Mouse (Mus musculus): ENCODE measurements around the gene Aldh9a1. TPM values are rescaled to one million over a fixed set of nuclear protein-coding genes. Genes with fewer than 3 reads are reported as not detected.
A peak's percentile ranks its signal among the peaks of the same experiment; 100 is the strongest.

Gene Aldh9a1
- polyA plus RNA-seq, 1 experiment from 2014 or later: 47.3 TPM

GRCm38 (mm10) chr1:167393683-167394492, 44.1 kb downstream of the Aldh9a1 start, which contains the start of gene Mgst3:
Gene Mgst3 (minus strand): TSS chr1:167393841.
- ATAC-seq (ENCODE audit: insufficient number of reproducible peaks, low FRiP score, low TSS enrichment, low read depth): peak; percentile 91
- Histone ChIP-seq H3K4me1 (peaks cover 23% of the 10 kb centered on the region), H3K27me3 (peaks cover 9% of the 10 kb centered on the region; the same call in 1 of the 2 replicates), H3K9ac (peak within 1 kb of the TSS; percentile 59), H3K27ac (replicated peaks) (peak within 1 kb of the TSS; percentile 92), H3K9me3 (replicated peaks) (no peaks in the 10 kb centered on the region), H3K4me2 (replicated peaks) (peak within 1 kb of the TSS; percentile 94), H3K4me3 (replicated peaks) (peak within 1 kb of the TSS; percentile 73), H3K36me3 (no peaks in the 10 kb centered on the region)
- WGBS: under 1% methylated on average over 45 of the region's 45 CpGs

- H3K27ac ChIP-seq (replicated peaks): no peak overlapping the region
- WGBS: 81% methylated on average over 4 of the region's 4 CpGs
- H3K27me3 ChIP-seq: peaks cover 44% of the 10 kb centered on the region
- H3K36me3 ChIP-seq: no peaks in the 10 kb centered on the region
- no peak overlapping the region for H3K9ac ChIP-seq
- H3K9me3 ChIP-seq (replicated peaks): no peaks in the 10 kb centered on the region
- no peak overlapping the region for H3K4me2 ChIP-seq (replicated peaks)
- H3K4me1 ChIP-seq: no peaks in the 10 kb centered on the region
- H3K4me3 ChIP-seq (replicated peaks): no peak overlapping the region
- no peak for ATAC-seq (ENCODE audit: insufficient number of reproducible peaks, low FRiP score, low TSS enrichment, low read depth)
Observed at GRCm38 (mm10) chr1:167405237-167405636, 55.4 kb downstream of the Aldh9a1 start.

- ATAC-seq (ENCODE audit: insufficient number of reproducible peaks, low FRiP score, low TSS enrichment, low read depth): no peak
- H3K4me1 ChIP-seq: no peaks in the 10 kb centered on the region
Observed at GRCm38 (mm10) chr1:167409601-167410000, 59.8 kb downstream of the Aldh9a1 start.

GRCm38 (mm10) chr1:167411991-167412715, 62.4 kb downstream of the Aldh9a1 start:
- no peaks in the 10 kb centered on the region for H3K4me1 ChIP-seq
- H3K27me3 ChIP-seq: peaks cover 26% of the 10 kb centered on the region
- H3K9me3 ChIP-seq (replicated peaks): no peaks in the 10 kb centered on the region
- H3K9ac ChIP-seq: no peak overlapping the region
- no peaks in the 10 kb centered on the region for H3K36me3 ChIP-seq
- H3K4me3 ChIP-seq (replicated peaks): no peak overlapping the region
- no peak overlapping the region for H3K4me2 ChIP-seq (replicated peaks)
- peak; percentile 78 for ATAC-seq (ENCODE audit: insufficient number of reproducible peaks, low FRiP score, low TSS enrichment, low read depth)
- WGBS: 33% methylated on average over 12 of the region's 12 CpGs
- peak overlapping the region; percentile 22; the same call in 1 of the 2 replicates for H3K27ac ChIP-seq (replicated peaks)

More at GRCm38 (mm10) chr1:167409601-167410000, 59.8 kb downstream of the Aldh9a1 start:
- H3K9me3 ChIP-seq (replicated peaks): no peaks in the 10 kb centered on the region
- H3K27me3 ChIP-seq: peaks cover 39% of the 10 kb centered on the region
- no peak overlapping the region for H3K4me2 ChIP-seq (replicated peaks)
- H3K9ac ChIP-seq: no peak overlapping the region
- H3K4me3 ChIP-seq (replicated peaks): no peak overlapping the region
- 86% methylated on average over 4 of the region's 4 CpGs for WGBS
- H3K27ac ChIP-seq (replicated peaks): no peak overlapping the region
- no peaks in the 10 kb centered on the region for H3K36me3 ChIP-seq

- no peaks in the 10 kb centered on the region for H3K9me3 ChIP-seq (replicated peaks)
- H3K27me3 ChIP-seq: peaks cover 8% of the 10 kb centered on the region
- 3% methylated on average over 7 of the region's 7 CpGs for WGBS
- H3K36me3 ChIP-seq: no peaks in the 10 kb centered on the region
- no peaks in the 10 kb centered on the region for H3K4me1 ChIP-seq
- no peak overlapping the region for H3K27ac ChIP-seq (replicated peaks)
- no peak overlapping the region for H3K4me3 ChIP-seq (replicated peaks)
- no peak for ATAC-seq (ENCODE audit: insufficient number of reproducible peaks, low FRiP score, low TSS enrichment, low read depth)
- H3K4me2 ChIP-seq (replicated peaks): no peak overlapping the region
- H3K9ac ChIP-seq: no peak overlapping the region
Observed at GRCm38 (mm10) chr1:167414846-167415245, 65.1 kb downstream of the Aldh9a1 start.

Small RNA genes within 50 kb of the gene (microRNA-seq; reads per million reads assigned to microRNA genes)
- 3.1 reads per million, percentile 14 among the genes with 10 or more reads in this experiment for gene Gm25911 (ENCODE audit: borderline number of aligned reads)

Other genes with a start within 250 kb of the Aldh9a1 start
- gene Uck2, start 64.7 kb upstream of the Aldh9a1 start, polyA plus RNA-seq (2015; fragmentation: Nextera tagmentation; extraction: Ambion mirVana): 60.2 and 62.4 TPM in 2 replicates
- 92.0 and 92.5 TPM in 2 replicates for gene Tmco1, start 41.6 kb upstream of the Aldh9a1 start, polyA plus RNA-seq (2015; fragmentation: Nextera tagmentation; extraction: Ambion mirVana)
- 74.7 and 76.8 TPM in 2 replicates for gene Mgst3, start 43.9 kb downstream of the Aldh9a1 start, polyA plus RNA-seq (2015; fragmentation: Nextera tagmentation; extraction: Ambion mirVana)
- gene Lrrc52, start 116.8 kb downstream of the Aldh9a1 start, polyA plus RNA-seq (2015; fragmentation: Nextera tagmentation; extraction: Ambion mirVana): not detected in 2 replicates
- gene Rxrg, start 248.4 kb downstream of the Aldh9a1 start, polyA plus RNA-seq (2015; fragmentation: Nextera tagmentation; extraction: Ambion mirVana): 20.2 and 25.4 TPM in 2 replicates

Data from embryonic facial prominence, embryonic 15.5 days (tissue).